In the genomic region with DNA sequence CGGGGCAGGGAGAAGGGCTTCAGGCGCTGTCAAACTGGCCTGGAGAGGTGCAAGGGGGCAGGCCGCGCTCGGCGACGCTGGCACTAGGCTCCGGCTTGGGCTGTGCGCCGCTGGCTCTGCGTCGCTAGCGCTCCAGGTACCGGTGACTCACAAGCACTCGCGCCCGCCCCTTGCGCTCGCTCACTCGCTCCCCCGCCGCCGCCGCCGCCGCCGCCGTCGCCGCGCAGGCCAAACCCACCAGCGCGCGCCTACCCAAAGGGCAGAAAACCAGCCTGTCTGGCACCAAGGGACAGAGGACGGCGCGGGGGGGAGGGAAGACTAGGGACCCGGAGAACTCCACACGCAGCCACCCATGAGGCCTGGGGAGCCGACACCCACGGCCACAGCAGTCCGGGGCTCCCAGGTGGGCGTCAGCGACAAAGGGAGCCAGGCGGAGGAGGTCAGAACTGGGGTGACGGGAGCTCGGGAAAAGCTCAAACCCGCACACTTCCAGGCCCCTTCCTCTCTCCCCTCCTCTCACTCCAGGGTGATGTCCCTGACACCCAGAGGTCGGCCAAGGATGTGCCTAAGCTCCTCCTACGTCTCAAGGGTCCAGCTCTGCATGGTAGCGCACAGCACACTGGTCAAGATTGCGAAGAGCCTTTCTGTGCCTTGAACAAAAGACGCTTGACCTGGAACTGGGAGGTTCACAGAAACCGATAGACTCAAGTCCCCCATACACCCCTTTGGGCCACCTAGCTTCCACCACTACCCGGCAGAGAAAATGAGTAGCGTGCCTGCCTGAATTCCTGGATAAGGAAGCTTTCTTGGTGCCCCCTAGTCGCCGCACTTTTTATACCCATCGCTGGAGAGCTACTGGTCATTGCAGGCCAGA, we compare ENCODE assay signal across 8 mouse cellular contexts. TPM values are rescaled to one million over a fixed set of nuclear protein-coding genes. Genes with fewer than 3 reads are reported as not detected.
DNase-seq lines count a peak whose midpoint lies in the region; ATAC-seq and TF ChIP-seq lines count a peak whose summit lies in the region.

Nebl (minus strand) TSS at position 508 of the 874 bp plus-strand sequence.

- H3K27ac ChIP-seq in CH12.LX (ENCODE audit: insufficient read depth, low read depth): no peak within 1 kb of the TSS
- peak within 1 kb of the TSS; percentile 40; the same call in 1 of the 2 replicates for H3K27ac ChIP-seq in embryonic facial prominence, embryonic 15.5 days (replicated peaks)
- H3K27ac ChIP-seq in lung, postnatal 0 days (ENCODE audit: low read length): peak within 1 kb of the TSS; percentile 86

- no peak within 1 kb of the TSS for H3K4me2 ChIP-seq in CH12.LX (ENCODE audit: insufficient read depth, low read depth, poor library complexity, severe bottlenecking)
- peak within 1 kb of the TSS; percentile 98 for H3K4me2 ChIP-seq in embryonic facial prominence, embryonic 15.5 days (replicated peaks)
- H3K4me2 ChIP-seq in lung, postnatal 0 days (replicated peaks; ENCODE audit: low read depth, low read length): peak within 1 kb of the TSS; percentile 92

- H3K4me3 ChIP-seq in CH12.LX (replicated peaks in 1 of 3; ENCODE audit: low read depth in 2 of 3, low read length in 2 of 3, poor library complexity in 1 of 3): no peak within 1 kb of the TSS
- peak within 1 kb of the TSS; percentile 66 for H3K4me3 ChIP-seq in embryonic facial prominence, embryonic 15.5 days (replicated peaks)
- H3K4me3 ChIP-seq in lung, postnatal 0 days (ENCODE audit: low read depth, low read length): peak within 1 kb of the TSS; percentile 64

- dilution Hi-C loops in CH12.LX (cut with MboI; ENCODE audit: extremely low pct_ligation_motif_present, extremely low pct_unique_long_range_greater_than_20kb, low sequenced_read_pairs): no loop called here

- no peak for TF ChIP-seq CTCF in CH12.LX (conservative IDR thresholded peaks at IDR 0.05 in 1 of 2, IDR thresholded peaks at IDR 0.05 in 1 of 2; ENCODE audit: low read depth in 2 of 2, low read length in 2 of 2)
- TF ChIP-seq CTCF in lung, postnatal 0 days (IDR thresholded peaks at IDR 0.05): peak; percentile 52

- H3K36me3 ChIP-seq in CH12.LX (replicated peaks in 1 of 2; ENCODE audit: control insufficient read depth in 1 of 2, insufficient read depth in 1 of 2, low read length in 1 of 2): no peaks in the 10 kb centered on the region
- no peaks in the 10 kb centered on the region for H3K36me3 ChIP-seq in embryonic facial prominence, embryonic 15.5 days
- H3K36me3 ChIP-seq in lung, postnatal 0 days (ENCODE audit: insufficient read depth, low read length): no peaks in the 10 kb centered on the region

- no peaks in the 10 kb centered on the region for H3K27me3 ChIP-seq in CH12.LX (replicated peaks)
- H3K27me3 ChIP-seq in embryonic facial prominence, embryonic 15.5 days: peaks cover 20% of the 10 kb centered on the region
- H3K27me3 ChIP-seq in lung, postnatal 0 days (replicated peaks; ENCODE audit: insufficient read depth, low read length): 0 out of 2 replicates have a peak, but pooled peaks cover 4% of the 10 kb centered on the region

- no peak for TF ChIP-seq EP300 in CH12.LX (IDR thresholded peaks at IDR 0.05; ENCODE audit: low read length)
- TF ChIP-seq EP300 in lung, postnatal 0 days (IDR thresholded peaks at IDR 0.05): no peak

- no peak for TF ChIP-seq POLR2A in CH12.LX (IDR thresholded peaks at IDR 0.05; ENCODE audit: low read depth, low read length)

- intact Hi-C loops in heart, postnatal 14 days (cut with DNase I): loop anchor here (10.0 kb wide), 1 partner anchor 306 kb away; no protein-coding TSS in a partner anchor

- H3K9ac ChIP-seq in CH12.LX (ENCODE audit: insufficient read depth, low read depth): no peak within 1 kb of the TSS
- H3K9ac ChIP-seq in embryonic facial prominence, embryonic 15.5 days: peak within 1 kb of the TSS; percentile 39
- peak within 1 kb of the TSS; percentile 77 for H3K9ac ChIP-seq in lung, postnatal 0 days (replicated peaks; ENCODE audit: low read depth)

- no peaks in the 10 kb centered on the region for H3K4me1 ChIP-seq in CH12.LX (ENCODE audit: control insufficient read depth in 1 of 2, insufficient read depth in 2 of 2)
- peaks cover 16% of the 10 kb centered on the region for H3K4me1 ChIP-seq in embryonic facial prominence, embryonic 15.5 days
- no peaks in the 10 kb centered on the region for H3K4me1 ChIP-seq in lung, postnatal 0 days (ENCODE audit: insufficient read depth, low read depth, low read length)

- peaks cover 2% of the 10 kb centered on the region for H3K9me3 ChIP-seq in CH12.LX (replicated peaks; ENCODE audit: low read length)
- no peaks in the 10 kb centered on the region for H3K9me3 ChIP-seq in embryonic facial prominence, embryonic 15.5 days (replicated peaks)
- no peaks in the 10 kb centered on the region for H3K9me3 ChIP-seq in lung, postnatal 0 days (ENCODE audit: low read length)

- no peak for TF ChIP-seq RAD21 in CH12.LX (IDR thresholded peaks at IDR 0.05; ENCODE audit: low read depth, low read length)

- WGBS in embryonic facial prominence, embryonic 15.5 days: under 1% methylated on average over 48 of the region's 59 CpGs
- under 1% methylated on average over 51 of the region's 59 CpGs for WGBS in lung, postnatal 0 days

- in situ Hi-C loops in CH12.LX (cut with MboI; ENCODE audit: low pct_ligation_motif_present, low pct_unique_long_range_greater_than_20kb, low sequenced_read_pairs): no loop called here

- peak; percentile 83 for ATAC-seq in embryonic facial prominence, embryonic 15.5 days (ENCODE audit: insufficient number of reproducible peaks, low FRiP score, low TSS enrichment, low read depth)
- ATAC-seq in lung, postnatal 0 days: peak; percentile 91

- H3K79me2 ChIP-seq in CH12.LX (replicated peaks; ENCODE audit: control insufficient read depth, extremely low read depth, insufficient read depth, poor library complexity, severe bottlenecking): no peaks in the 10 kb centered on the region

- no peak for DNase-seq in CH12.LX (ENCODE audit: extremely low read depth)
- DNase-seq in adrenal gland, postnatal 14 days: peak; percentile 76
- DNase-seq in heart, postnatal 14 days: peak; percentile 48
- DNase-seq in layer of hippocampus, postnatal 14 days (ENCODE audit: low spot score in 2 of 2): peak; percentile 62 to 68
- DNase-seq in lung, postnatal 0 days (ENCODE audit: low spot score): peak; percentile 90
- DNase-seq in retina, embryonic 14.5 days (ENCODE audit: low spot score): peak; percentile 72
- no peak for DNase-seq in c-Kit-positive CD71-positive TER-119-positive erythroid progenitor cells, embryonic 14.5 days (ENCODE audit: low spot score)

TF ChIP-seq in CH12.LX, 34 proteins besides CTCF, POLR2A, EP300 and RAD21:
- TF ChIP-seq NELFE (IDR thresholded peaks at IDR 0.05; ENCODE audit: low read depth, low read length) (no peak), JUN (IDR thresholded peaks at IDR 0.05; ENCODE audit: insufficient read depth, low read depth, low read length) (no peak)

RNA-seq across cellular contexts. Expression of gene Nebl, which starts in this region (rescaled TPM):
- total RNA-seq in CH12.LX (2012; rRNA removed): 12.6 and 15.9 TPM in 2 replicates
- 113 and 131 TPM in 2 replicates for total RNA-seq in CH12.LX (2014; rRNA removed)
- polyA plus RNA-seq in CH12.LX (2012; ENCODE audit: insufficient read length, low read depth): 46.4 and 53.4 TPM in 2 replicates
- total RNA-seq in adrenal gland, postnatal 14 days (2021): 7.3 and 10.5 TPM in 2 replicates
- polyA plus RNA-seq in embryonic facial prominence, embryonic 15.5 days (2015; fragmentation: Nextera tagmentation; extraction: Ambion mirVana): 16.7 and 19.5 TPM in 2 replicates
- total RNA-seq in heart, postnatal 14 days (2021): 100 to 1,000 TPM; 481 to 506 TPM
- total RNA-seq in layer of hippocampus, postnatal 14 days (2021): 100 to 1,000 TPM; 129 to 140 TPM
- polyA plus RNA-seq in lung, postnatal 0 days (2015; fragmentation: Nextera tagmentation; extraction: Ambion mirVana): 41.0 and 44.6 TPM in 2 replicates

Comparison
In these comparisons a context has a peak if more than half of its experiments do, and no peak if none do; other contexts are left out.
1. DNase-seq: peak in adrenal gland, postnatal 14 days (single experiment), heart, postnatal 14 days (2 of 2), layer of hippocampus, postnatal 14 days (2 of 2), lung, postnatal 0 days (single experiment) and retina, embryonic 14.5 days (single experiment); none in CH12.LX (single experiment) and c-Kit-positive CD71-positive TER-119-positive erythroid progenitor cells, embryonic 14.5 days (single experiment).
2. H3K4me3 ChIP-seq: peak in embryonic facial prominence, embryonic 15.5 days (single experiment) and lung, postnatal 0 days (single experiment); none in CH12.LX (0 of 3).